Mouse (Mus musculus): ENCODE results near the gene Olfr1484.
"Not testable (repeated sequence)": the region's sequence is repeated elsewhere in the genome, so short reads cannot be mapped to it uniquely, and the experiment has no call there.

Gene Olfr1484

DNA sequence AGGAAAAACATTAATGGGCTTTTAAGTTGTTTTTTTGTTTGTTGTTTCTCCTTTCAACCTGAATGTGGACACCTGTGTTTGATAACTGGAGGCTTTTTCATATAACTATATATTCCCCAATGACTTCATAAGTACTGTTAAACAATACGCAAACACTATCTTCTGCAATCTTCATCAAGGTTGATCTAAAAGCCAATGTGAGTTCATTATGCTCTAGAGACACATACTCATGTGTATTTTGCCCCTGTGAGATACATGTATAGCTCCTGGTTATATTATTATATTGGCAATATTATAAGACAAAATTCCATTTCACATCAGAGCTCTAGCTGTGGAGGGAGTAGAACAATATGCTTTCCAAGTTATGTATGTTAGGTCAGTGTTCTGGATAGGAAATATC lies at the start of gene Olfr1484:
TSS of gene Olfr1484 (plus strand) at position 301 of the 400 bp plus-strand sequence.
- DNase-seq: no peak

DNA sequence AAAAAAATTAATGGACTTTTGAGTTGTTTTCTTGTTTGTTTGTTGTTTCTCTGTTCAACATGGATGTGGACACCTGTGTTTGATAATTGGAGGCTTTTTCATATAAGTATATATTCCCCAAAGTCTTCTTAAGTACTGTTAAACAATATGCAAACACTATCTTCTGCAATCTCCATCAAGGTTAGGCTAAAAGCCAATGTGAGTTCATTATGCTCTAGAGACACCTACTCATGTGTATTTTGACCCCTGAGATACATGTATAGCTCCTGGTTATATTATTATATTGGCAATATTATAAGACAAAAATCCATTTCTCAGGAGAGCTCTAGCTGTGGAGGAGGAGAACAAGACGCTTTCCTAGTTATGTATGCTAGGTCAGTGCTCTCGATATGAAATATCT lies 33.8 kb downstream of the Olfr1484 start, which contains the start of gene Olfr1487:
TSS of gene Olfr1487 (plus strand) at position 301 of the 400 bp plus-strand sequence.
- not testable (repeated sequence) for DNase-seq

DNA sequence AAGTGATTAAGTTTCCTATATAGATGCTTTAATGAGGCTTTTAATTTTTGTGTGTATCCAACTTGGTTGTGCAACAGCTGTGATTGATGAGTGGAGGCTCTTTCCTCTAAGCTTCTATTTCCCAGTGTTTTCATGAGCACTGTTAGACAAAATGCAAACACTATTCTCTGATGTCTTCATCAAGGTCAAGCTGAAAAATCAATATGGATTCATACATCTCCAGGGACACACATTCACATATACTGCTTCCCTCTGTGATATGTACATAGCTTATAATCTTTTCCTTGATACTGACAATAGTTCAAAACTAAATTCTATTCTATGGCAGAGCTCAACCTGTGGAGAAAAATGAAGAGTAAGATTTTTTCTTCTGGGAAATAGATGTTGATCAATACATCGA lies 48.0 kb downstream of the Olfr1484 start, which contains the start of gene Olfr1489:
TSS of gene Olfr1489 (plus strand) at position 301 of the 400 bp plus-strand sequence.
- no peak for DNase-seq
